9 mouse cellular contexts compared by ENCODE assay signal in genomic region chrX:96878721-96879120, GRCm38 (mm10).
A peak's percentile ranks its signal among the peaks of the same experiment; 100 is the strongest.
DNase-seq lines count a peak whose midpoint lies in the region; ATAC-seq and TF ChIP-seq lines count a peak whose summit lies in the region.
"Had no signal": no experiment of that assay in that cellular context is flagged by ENCODE, and none has a peak within 500 bp of the region (broad histone marks: within the 10 kb centered on the region; RNA-seq: fewer than 3 reads in every experiment).

No protein-coding gene starts in this region.

- H3K27ac ChIP-seq in CH12.LX (ENCODE audit: insufficient read depth, low read depth) = no peak overlapping the region
- H3K27ac ChIP-seq in forebrain, embryonic 15.5 days (replicated peaks) = no peak overlapping the region
- no peak overlapping the region for H3K27ac ChIP-seq in forebrain, embryonic 10.5 days
- H3K27ac ChIP-seq: embryonic facial prominence, embryonic 13.5 days had no signal

- dilution Hi-C loops in CH12.LX (cut with MboI; ENCODE audit: extremely low pct_ligation_motif_present, extremely low pct_unique_long_range_greater_than_20kb, low sequenced_read_pairs) = no loop called here

- no peak overlapping the region for H3K9ac ChIP-seq in CH12.LX (ENCODE audit: insufficient read depth, low read depth)
- H3K9ac ChIP-seq in forebrain, embryonic 15.5 days (replicated peaks) = no peak overlapping the region
- H3K9ac ChIP-seq: embryonic facial prominence, embryonic 13.5 days had no signal

- H3K36me3 ChIP-seq in CH12.LX (replicated peaks in 1 of 2; ENCODE audit: control insufficient read depth in 1 of 2, insufficient read depth in 1 of 2, low read length in 1 of 2) = no peaks in the 10 kb centered on the region
- H3K36me3 ChIP-seq in forebrain, embryonic 15.5 days = no peaks in the 10 kb centered on the region
- no peaks in the 10 kb centered on the region for H3K36me3 ChIP-seq in forebrain, embryonic 10.5 days (replicated peaks)
- H3K36me3 ChIP-seq: embryonic facial prominence, embryonic 13.5 days had no signal

- TF ChIP-seq POLR2A in CH12.LX (IDR thresholded peaks at IDR 0.05; ENCODE audit: low read depth, low read length) = no peak

- no peaks in the 10 kb centered on the region for H3K4me1 ChIP-seq in CH12.LX (ENCODE audit: control insufficient read depth in 1 of 2, insufficient read depth in 2 of 2)
- H3K4me1 ChIP-seq in forebrain, embryonic 15.5 days = no peaks in the 10 kb centered on the region
- no peaks in the 10 kb centered on the region for H3K4me1 ChIP-seq in forebrain, embryonic 10.5 days
- H3K4me1 ChIP-seq: embryonic facial prominence, embryonic 13.5 days had no signal

- no peak for TF ChIP-seq EP300 in CH12.LX (IDR thresholded peaks at IDR 0.05; ENCODE audit: low read length)

- H3K79me2 ChIP-seq in CH12.LX (replicated peaks; ENCODE audit: control insufficient read depth, extremely low read depth, insufficient read depth, poor library complexity, severe bottlenecking) = no peaks in the 10 kb centered on the region

- no peaks in the 10 kb centered on the region for H3K27me3 ChIP-seq in CH12.LX (replicated peaks)
- no peaks in the 10 kb centered on the region for H3K27me3 ChIP-seq in forebrain, embryonic 15.5 days
- H3K27me3 ChIP-seq in forebrain, embryonic 10.5 days (ENCODE audit: poor library complexity, severe bottlenecking) = no peaks in the 10 kb centered on the region
- H3K27me3 ChIP-seq: embryonic facial prominence, embryonic 13.5 days had no signal

- peak in 1 of 2 experiments; percentile 42; a peak in 2 of 4 replicates for TF ChIP-seq CTCF in CH12.LX (conservative IDR thresholded peaks at IDR 0.05 in 1 of 2, IDR thresholded peaks at IDR 0.05 in 1 of 2; ENCODE audit: low read depth in 2 of 2, low read length in 2 of 2)

- H3K9me3 ChIP-seq in CH12.LX (replicated peaks; ENCODE audit: low read length) = no peaks in the 10 kb centered on the region
- H3K9me3 ChIP-seq in forebrain, embryonic 15.5 days = no peaks in the 10 kb centered on the region
- no peaks in the 10 kb centered on the region for H3K9me3 ChIP-seq in forebrain, embryonic 10.5 days
- H3K9me3 ChIP-seq: embryonic facial prominence, embryonic 13.5 days had no signal

- no peak overlapping the region for H3K4me3 ChIP-seq in CH12.LX (replicated peaks in 1 of 3; ENCODE audit: low read depth in 2 of 3, low read length in 2 of 3, poor library complexity in 1 of 3)
- H3K4me3 ChIP-seq in forebrain, embryonic 15.5 days = no peak overlapping the region
- no peak overlapping the region for H3K4me3 ChIP-seq in forebrain, embryonic 10.5 days
- H3K4me3 ChIP-seq: embryonic facial prominence, embryonic 13.5 days had no signal

- peak; percentile 49 for TF ChIP-seq RAD21 in CH12.LX (IDR thresholded peaks at IDR 0.05; ENCODE audit: low read depth, low read length)

- no peak for ATAC-seq in forebrain, embryonic 15.5 days (replicated peaks)

- in situ Hi-C loops in CH12.LX (cut with MboI; ENCODE audit: low pct_ligation_motif_present, low pct_unique_long_range_greater_than_20kb, low sequenced_read_pairs) = loop anchor here (25.0 kb wide), 1 partner anchor 866 kb away; no protein-coding TSS in a partner anchor

- peak; percentile 24 for DNase-seq in adrenal gland, postnatal 10 days
- no peak for DNase-seq in adrenal gland, adult 8-10 months
- peak; percentile 7 for DNase-seq in kidney, postnatal 14 days
- DNase-seq in kidney, adult 8-10 months = no peak
- peak; percentile 13 for DNase-seq in CH12.LX (ENCODE audit: extremely low read depth)
- peak; percentile 1 for DNase-seq in induced T-regulatory cell, adult 2 months (ENCODE audit: low read depth)
- DNase-seq in forebrain, embryonic 10.5 days (ENCODE audit: extremely low spot score, low spot score) = no peak

- no peak overlapping the region for H3K4me2 ChIP-seq in CH12.LX (ENCODE audit: insufficient read depth, low read depth, poor library complexity, severe bottlenecking)
- H3K4me2 ChIP-seq in forebrain, embryonic 15.5 days (replicated peaks) = no peak overlapping the region
- H3K4me2 ChIP-seq: embryonic facial prominence, embryonic 13.5 days had no signal

TF ChIP-seq in CH12.LX, 34 proteins besides CTCF, POLR2A, EP300 and RAD21:
- TF ChIP-seq SMC3 (IDR thresholded peaks at IDR 0.05; ENCODE audit: low read depth, low read length) (peak; percentile 21), SIN3A (IDR thresholded peaks at IDR 0.05; ENCODE audit: low read length) (no peak)

Comparison
In these comparisons a context has a peak if more than half of its experiments do, and no peak if none do; other contexts are left out.
1. DNase-seq: peak in adrenal gland, postnatal 10 days (single experiment), kidney, postnatal 14 days (single experiment), CH12.LX (single experiment) and induced T-regulatory cell, adult 2 months (single experiment); none in adrenal gland, adult 8-10 months (single experiment), kidney, adult 8-10 months (0 of 2) and forebrain, embryonic 10.5 days (single experiment).